Mouse (Mus musculus) T-helper 17 cell (primary cell): ENCODE data around the gene Gcc1.

Experiments used
- in situ Hi-C, 2 experiments: fragments of 300-600 bp; cut with MboI, MseI; formaldehyde crosslinking; loops; 1 replicate in 1 of 2; 2 replicates in 1 of 2; pipeline ENCODE4 v1.15.1; 2025; ENCODE audit warnings: high pct_unique_total_duplicates in 2 of 2

Gene Gcc1

GRCm38 (mm10) chr6:28428290-28428689, at the start of gene Gcc1:
TSS of gene Gcc1 (minus strand) at chr6:28428390.
- in situ Hi-C loops = loop anchor here in 1 of 2 experiments (10.0 kb wide), 2 partner anchors 87 to 597 kb away; no protein-coding TSS in a partner anchor

GRCm38 (mm10) chr6:28474839-28475238, 46.6 kb upstream of the Gcc1 start, which contains the start of gene Snd1:
TSS of gene Snd1 (plus strand) at chr6:28475139.
- in situ Hi-C loops = no loop called here

- in situ Hi-C loops = no loop called here
Observed at GRCm38 (mm10) chr6:28474211-28474610, 46.0 kb upstream of the Gcc1 start.

- in situ Hi-C loops = no loop called here
Observed at GRCm38 (mm10) chr6:28471284-28472035, 43.3 kb upstream of the Gcc1 start.

- in situ Hi-C loops = no loop called here
Observed at GRCm38 (mm10) chr6:28470621-28471020, 42.4 kb upstream of the Gcc1 start.

- in situ Hi-C loops = no loop called here
Observed at GRCm38 (mm10) chr6:28470017-28470602, 41.9 kb upstream of the Gcc1 start.

GRCm38 (mm10) chr6:28464630-28465029, 36.4 kb upstream of the Gcc1 start:
- in situ Hi-C loops = no loop called here

- in situ Hi-C loops = no loop called here
Observed at GRCm38 (mm10) chr6:28460534-28460933, 32.3 kb upstream of the Gcc1 start.

- in situ Hi-C loops = no loop called here
Observed at GRCm38 (mm10) chr6:28459221-28459668, 31.1 kb upstream of the Gcc1 start.

- in situ Hi-C loops = no loop called here
Observed at GRCm38 (mm10) chr6:28450977-28451376, 22.8 kb upstream of the Gcc1 start.

GRCm38 (mm10) chr6:28450481-28450880, 22.3 kb upstream of the Gcc1 start:
- in situ Hi-C loops = no loop called here

GRCm38 (mm10) chr6:28449253-28449652, 21.1 kb upstream of the Gcc1 start, which contains the start of gene Pax4:
TSS of gene Pax4 (minus strand) at chr6:28449353.
- in situ Hi-C loops = loop anchor here in 1 of 2 experiments (10.0 kb wide), 1 partner anchor 1826 kb away; no protein-coding TSS in a partner anchor

- in situ Hi-C loops = loop anchor here in 1 of 2 experiments (10.0 kb wide), 1 partner anchor 1827 kb away; no protein-coding TSS in a partner anchor
Observed at GRCm38 (mm10) chr6:28447937-28448336, 19.7 kb upstream of the Gcc1 start.

GRCm38 (mm10) chr6:28431538-28431855, 3.3 kb upstream of the Gcc1 start:
- in situ Hi-C loops = no loop called here

GRCm38 (mm10) chr6:28430795-28431537, 2.8 kb upstream of the Gcc1 start:
- in situ Hi-C loops = no loop called here

- in situ Hi-C loops = loop anchor here in 1 of 2 experiments (10.0 kb wide), 2 partner anchors 85 to 595 kb away; no protein-coding TSS in a partner anchor
Observed at GRCm38 (mm10) chr6:28429870-28430269, 1.7 kb upstream of the Gcc1 start.

- in situ Hi-C loops = loop anchor here in 1 of 2 experiments (10.0 kb wide), 2 partner anchors 88 to 598 kb away; no protein-coding TSS in a partner anchor
Observed at GRCm38 (mm10) chr6:28427096-28427839, 922 bp downstream of the Gcc1 start, which contains the start of gene Fscn3. TSS of gene Fscn3 (plus strand) at chr6:28427789.

- in situ Hi-C loops = loop anchor here in 1 of 2 experiments (10.0 kb wide), 2 partner anchors 90 to 600 kb away; no protein-coding TSS in a partner anchor
Observed at GRCm38 (mm10) chr6:28425019-28425418, 3.2 kb downstream of the Gcc1 start.

- in situ Hi-C loops = loop anchor here (5.0 to 10.0 kb wide), 4 partner anchors 58 to 601 kb away; no protein-coding TSS in a partner anchor
Observed at GRCm38 (mm10) chr6:28423767-28424695, 4.2 kb downstream of the Gcc1 start.

GRCm38 (mm10) chr6:28423313-28423712, 4.9 kb downstream of the Gcc1 start, which contains the start of gene Arf5:
TSS of gene Arf5 (plus strand) at chr6:28423560.
- in situ Hi-C loops = loop anchor here (5.0 to 10.0 kb wide), 4 partner anchors 59 to 601 kb away; no protein-coding TSS in a partner anchor
